Mouse (Mus musculus) neural tube, embryonic 14.5 days (tissue): ENCODE measurements around the gene Cyb5d1. TPM values are rescaled to one million over a fixed set of nuclear protein-coding genes. Genes with fewer than 3 reads are reported as not detected.
"Not testable (repeated sequence)": the region's sequence is repeated elsewhere in the genome, so short reads cannot be mapped to it uniquely, and the experiment has no call there.

Experiments
- ATAC-seq: fragments of 200-750 bp; cut with Nextera tagmentation; 2 replicates; pipeline ENCODE4 v1.8.0; 2017; ENCODE audit warnings: low read depth, mild to moderate bottlenecking, moderate TSS enrichment, moderate library complexity
- H3K27ac ChIP-seq: fragments of 300-500 bp; sonication (generic); 2 replicates; pipeline ENCODE4 v1.5.1; 2014; ENCODE audit warnings: low read depth, mild to moderate bottlenecking, control low read depth, low read length, moderate library complexity, mixed read lengths
- H3K27me3 ChIP-seq: fragments of 300-500 bp; sonication (generic); 2 replicates; pipeline ENCODE4 v1.6.1; 2014; ENCODE audit warnings: low read length; ENCODE audit not compliant: control insufficient read depth, insufficient read depth
- H3K36me3 ChIP-seq: fragments of 300-500 bp; sonication (generic); 2 replicates; pipeline ENCODE4 v1.6.1; 2014; ENCODE audit warnings: low read length, mixed read lengths; ENCODE audit not compliant: control insufficient read depth, insufficient read depth
- H3K4me1 ChIP-seq: fragments of 300-500 bp; sonication (generic); 2 replicates; pipeline ENCODE4 v1.6.1; 2014; ENCODE audit warnings: low read length; ENCODE audit not compliant: control insufficient read depth, insufficient read depth
- H3K4me2 ChIP-seq: fragments of 300-500 bp; sonication (generic); 2 replicates; pipeline ENCODE4 v1.6.1; 2014; ENCODE audit warnings: mild to moderate bottlenecking, low read depth, low read length, control low read depth
- H3K4me3 ChIP-seq: fragments of 300-500 bp; sonication (generic); 2 replicates; pipeline ENCODE4 v1.5.1; 2014; ENCODE audit warnings: low read depth, low read length, control low read depth, mixed read lengths
- H3K9ac ChIP-seq: fragments of 300-500 bp; sonication (generic); replicated peaks from 2 replicates; pipeline ENCODE4 v1.6.1; 2014; ENCODE audit warnings: low read depth, mild to moderate bottlenecking, control low read depth, low read length, mixed read lengths
- H3K9me3 ChIP-seq: fragments of 300-500 bp; sonication (generic); 2 replicates; pipeline ENCODE4 v1.6.1; 2016; ENCODE audit warnings: low read length; ENCODE audit not compliant: control insufficient read depth
- WGBS: fragments of 180-500 bp; shearing (Covaris S2); extraction: QIAGEN DNeasy Blood & Tissue Kit; methylation state at CpG from one replicate; pipeline ENCODE4 v1.1.7; 2014; 5-methylcytosine and 5-hydroxymethylcytosine counted together
- polyA plus RNA-seq: library from polyadenylated mRNA; unstranded; fragments of >200 nt; fragmentation: Nextera tagmentation; extraction: Ambion mirVana; gene quantifications from 2 replicates; pipeline ENCODE4 v1.2.1, GENCODE M21; 2014

Cyb5d1 gene
- polyA plus RNA-seq: 21.3 and 29.9 TPM in 2 replicates

DNA sequence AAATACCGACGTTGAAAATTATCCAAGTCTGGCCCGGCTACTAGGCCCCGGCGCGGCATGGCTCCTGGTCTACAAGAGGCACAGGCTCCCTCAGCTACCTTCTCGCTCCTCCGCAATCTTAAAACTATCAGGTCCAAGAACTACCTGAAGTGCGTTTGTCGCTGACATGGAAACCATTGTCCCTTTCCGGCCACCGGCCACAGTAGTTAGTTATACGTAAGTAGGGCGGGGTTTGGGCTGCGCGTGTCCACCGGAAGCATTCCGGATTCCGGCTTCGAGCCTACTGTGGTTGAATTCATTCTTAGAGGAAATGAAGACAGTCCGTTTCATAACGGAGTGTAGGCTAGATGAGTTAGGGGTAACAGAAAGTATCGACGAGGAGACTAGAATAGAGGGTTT, at the start of gene Cyb5d1, which contains the start of gene Naa38:
Cyb5d1 (minus strand) TSS at position 397 of the 399 bp plus-strand sequence.
Naa38 (plus strand) TSS at position 253 of the 399 bp plus-strand sequence.
- H3K27me3 ChIP-seq, H3K36me3 ChIP-seq, H3K9me3 ChIP-seq: not testable (repeated sequence)
- peak within 1 kb of the TSS; percentile 99 for H3K27ac ChIP-seq
- WGBS: under 1% methylated on average over 20 of the region's 24 CpGs
- H3K4me1 ChIP-seq: peaks cover 11% of the 10 kb centered on the region; the same call in 1 of the 2 replicates
- H3K4me2 ChIP-seq: peak within 1 kb of the TSS; percentile 88
- ATAC-seq: peak; percentile 81
- H3K4me3 ChIP-seq: peak within 1 kb of the TSS; percentile 64
- peak within 1 kb of the TSS; percentile 78 for H3K9ac ChIP-seq

DNA sequence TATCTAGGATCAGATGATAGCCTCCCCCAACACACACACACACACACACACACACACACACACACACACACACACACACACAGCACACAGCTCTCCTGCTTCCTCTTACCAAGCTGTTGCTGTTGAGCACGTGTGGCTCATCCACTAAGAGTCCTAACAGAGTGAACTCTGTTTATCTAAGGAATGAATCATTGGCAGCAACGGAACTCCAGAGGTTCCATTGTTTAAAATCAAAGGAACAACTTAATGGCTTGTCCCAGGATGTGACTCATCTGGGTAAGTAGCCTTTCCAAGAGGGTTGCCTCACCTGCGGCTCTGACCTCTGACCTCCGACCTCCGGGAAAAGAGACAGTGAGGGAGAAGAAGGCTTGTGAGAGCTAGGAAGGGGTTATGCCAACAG, 47.9 kb upstream of the Cyb5d1 start:
- Histone ChIP-seq H3K4me1 (no peaks in the 10 kb centered on the region), H3K27me3 (no peaks in the 10 kb centered on the region), H3K9ac (no peak overlapping the region), H3K27ac (no peak overlapping the region), H3K4me2 (no peak overlapping the region), H3K36me3 (no peaks in the 10 kb centered on the region), H3K4me3 (no peak overlapping the region), H3K9me3 (no peaks in the 10 kb centered on the region)
- no peak for ATAC-seq
- WGBS: 43% methylated on average over 5 of the region's 5 CpGs

DNA sequence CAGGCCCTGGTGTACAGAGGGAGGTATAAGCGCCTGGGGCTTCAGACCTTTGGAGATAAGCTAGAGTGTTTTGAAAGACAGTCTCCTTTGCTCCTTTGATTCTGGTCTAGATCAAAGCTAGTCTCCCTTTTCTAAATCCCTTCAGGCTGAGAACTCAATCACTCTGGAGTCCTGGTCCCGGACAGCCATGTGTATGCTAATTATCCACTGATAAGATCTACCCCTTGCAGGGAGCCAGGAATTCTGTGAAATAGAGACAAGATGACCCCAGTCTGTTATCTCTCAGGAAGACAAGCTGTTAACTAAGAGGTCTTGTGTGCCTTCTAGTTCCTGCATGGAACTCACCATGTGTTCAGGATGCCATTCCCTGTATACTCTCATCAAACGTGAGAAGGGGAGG, 41.9 kb upstream of the Cyb5d1 start:
- Histone ChIP-seq H3K27me3 (no peaks in the 10 kb centered on the region), H3K27ac (no peak overlapping the region), H3K4me1 (0 out of 2 replicates have a peak, but pooled peaks cover 2% of the 10 kb centered on the region), H3K9ac (no peak overlapping the region), H3K4me2 (no peak overlapping the region), H3K36me3 (no peaks in the 10 kb centered on the region), H3K4me3 (no peak overlapping the region), H3K9me3 (no peaks in the 10 kb centered on the region)
- WGBS: 71% methylated on average over 3 of the region's 3 CpGs
- ATAC-seq: no peak

DNA sequence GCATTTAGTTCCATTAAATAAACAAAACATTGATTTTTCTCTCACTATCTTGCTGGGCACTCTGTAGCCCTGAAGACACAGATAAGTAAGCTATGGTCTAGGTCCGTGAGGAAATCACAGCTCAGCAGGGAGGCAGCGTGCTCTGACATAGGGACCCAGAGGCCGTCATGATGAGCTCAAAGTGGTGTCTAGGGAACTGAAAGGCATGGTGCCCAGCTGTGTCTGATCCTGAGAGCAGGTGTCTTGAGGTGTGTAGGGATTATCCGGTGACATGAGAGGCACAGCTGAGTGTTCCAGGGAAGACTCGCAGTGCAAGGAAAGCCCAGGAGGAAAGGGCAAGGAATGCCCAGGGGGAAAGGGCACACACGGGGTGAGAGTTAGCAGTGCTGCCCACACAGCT, 37.8 kb upstream of the Cyb5d1 start:
- Histone ChIP-seq H3K9ac (no peak overlapping the region), H3K4me2 (no peak overlapping the region), H3K36me3 (no peaks in the 10 kb centered on the region), H3K27me3 (no peaks in the 10 kb centered on the region), H3K4me3 (no peak overlapping the region), H3K9me3 (no peaks in the 10 kb centered on the region), H3K4me1 (0 out of 2 replicates have a peak, but pooled peaks cover 4% of the 10 kb centered on the region), H3K27ac (no peak overlapping the region)
- no peak for ATAC-seq
- WGBS: 63% methylated on average over 6 of the region's 6 CpGs

DNA sequence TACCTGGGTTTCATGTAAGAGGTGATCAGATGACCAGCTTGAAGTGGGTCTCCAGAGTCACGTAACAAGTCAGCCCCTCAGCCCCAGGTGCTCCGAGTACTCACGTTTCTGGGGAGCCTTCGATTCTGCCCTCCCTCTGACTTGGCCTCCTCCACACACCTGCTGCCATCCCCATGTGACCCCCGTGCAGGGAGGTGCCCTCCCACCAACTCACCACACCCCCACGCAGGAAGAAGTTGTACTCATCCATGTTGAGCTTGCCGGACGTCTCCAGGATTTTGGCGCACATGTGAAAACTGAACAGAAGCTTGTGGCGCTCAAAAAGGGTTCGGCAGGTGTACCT, 37.2 kb upstream of the Cyb5d1 start:
- H3K27ac ChIP-seq: no peak overlapping the region
- 74% methylated on average over 11 of the region's 11 CpGs for WGBS
- 0 out of 2 replicates have a peak, but pooled peaks cover 4% of the 10 kb centered on the region for H3K4me1 ChIP-seq
- no peak overlapping the region for H3K4me3 ChIP-seq
- no peak overlapping the region for H3K9ac ChIP-seq
- H3K36me3 ChIP-seq: no peaks in the 10 kb centered on the region
- no peaks in the 10 kb centered on the region for H3K9me3 ChIP-seq
- ATAC-seq: no peak
- no peak overlapping the region for H3K4me2 ChIP-seq
- no peaks in the 10 kb centered on the region for H3K27me3 ChIP-seq

DNA sequence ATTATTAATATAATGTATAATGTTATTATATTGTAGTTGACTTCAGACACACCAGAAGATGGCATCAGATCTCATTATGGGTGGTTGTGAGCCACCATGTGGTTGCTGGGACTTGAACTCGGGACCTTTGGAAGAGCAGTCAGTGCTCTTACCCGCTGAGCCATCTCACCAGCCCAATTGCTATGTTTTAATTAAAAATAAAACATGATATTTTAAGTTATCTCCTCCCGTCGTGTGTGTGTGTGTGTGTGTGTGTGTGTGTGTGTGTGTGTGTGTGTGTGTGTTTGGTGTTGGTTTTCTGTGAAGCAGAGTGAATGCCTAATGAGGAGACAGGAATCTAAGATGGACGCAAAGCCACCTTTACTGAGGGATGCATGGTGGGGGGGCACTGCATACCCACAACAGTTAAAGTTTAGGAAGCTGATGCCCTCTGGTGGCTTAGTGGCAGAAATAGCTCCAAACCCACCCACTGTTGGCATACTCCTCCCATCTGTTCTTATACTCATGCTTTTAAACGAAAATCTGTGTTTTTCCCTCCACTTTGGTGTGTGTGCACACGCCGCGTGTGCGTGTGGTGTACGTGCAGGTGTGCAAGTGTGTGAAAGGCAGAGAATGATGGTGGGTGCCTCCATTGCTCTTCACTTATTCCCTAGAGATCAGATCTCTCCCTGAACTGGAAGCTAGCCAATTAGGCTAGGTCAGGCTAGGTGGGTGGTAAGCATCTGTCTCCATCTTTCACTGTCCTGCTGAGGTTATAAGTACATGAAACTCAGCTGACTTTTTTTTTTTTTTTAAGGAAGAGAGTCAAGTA, 36.6 kb upstream of the Cyb5d1 start:
- Histone ChIP-seq H3K36me3 (no peaks in the 10 kb centered on the region), H3K9ac (no peak overlapping the region), H3K4me3 (no peak overlapping the region), H3K4me1 (0 out of 2 replicates have a peak, but pooled peaks cover 4% of the 10 kb centered on the region), H3K27me3 (no peaks in the 10 kb centered on the region), H3K4me2 (no peak overlapping the region), H3K27ac (no peak overlapping the region), H3K9me3 (no peaks in the 10 kb centered on the region)
- 32% methylated on average over 11 of the region's 11 CpGs for WGBS
- ATAC-seq: peak; percentile 58

DNA sequence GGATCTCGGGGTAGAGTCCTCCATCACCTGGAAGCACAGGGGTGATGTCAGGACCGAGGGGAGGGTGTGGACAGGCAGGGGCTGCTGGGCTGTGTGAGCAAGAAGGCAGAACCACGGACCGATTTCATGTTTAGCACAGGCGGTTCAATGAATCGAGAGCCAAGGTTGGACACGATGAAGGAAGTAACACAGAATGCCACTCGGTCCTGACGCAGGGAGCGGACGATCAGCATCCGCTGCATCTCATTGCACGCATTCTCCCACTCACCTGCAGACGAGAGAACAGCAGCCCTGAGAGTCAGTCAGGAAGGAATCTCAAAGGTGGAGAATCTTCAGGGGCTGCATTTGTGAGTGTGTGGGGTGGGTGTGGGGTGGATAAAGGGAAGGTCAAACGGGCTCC, 35.2 kb upstream of the Cyb5d1 start:
- no peak overlapping the region for H3K4me3 ChIP-seq
- H3K9ac ChIP-seq: no peak overlapping the region
- no peak for ATAC-seq
- no peak overlapping the region for H3K27ac ChIP-seq
- 87% methylated on average over 15 of the region's 15 CpGs for WGBS
- H3K4me1 ChIP-seq: 0 out of 2 replicates have a peak, but pooled peaks cover 4% of the 10 kb centered on the region
- H3K9me3 ChIP-seq: no peaks in the 10 kb centered on the region
- H3K36me3 ChIP-seq: no peaks in the 10 kb centered on the region
- H3K4me2 ChIP-seq: no peak overlapping the region
- H3K27me3 ChIP-seq: no peaks in the 10 kb centered on the region

DNA sequence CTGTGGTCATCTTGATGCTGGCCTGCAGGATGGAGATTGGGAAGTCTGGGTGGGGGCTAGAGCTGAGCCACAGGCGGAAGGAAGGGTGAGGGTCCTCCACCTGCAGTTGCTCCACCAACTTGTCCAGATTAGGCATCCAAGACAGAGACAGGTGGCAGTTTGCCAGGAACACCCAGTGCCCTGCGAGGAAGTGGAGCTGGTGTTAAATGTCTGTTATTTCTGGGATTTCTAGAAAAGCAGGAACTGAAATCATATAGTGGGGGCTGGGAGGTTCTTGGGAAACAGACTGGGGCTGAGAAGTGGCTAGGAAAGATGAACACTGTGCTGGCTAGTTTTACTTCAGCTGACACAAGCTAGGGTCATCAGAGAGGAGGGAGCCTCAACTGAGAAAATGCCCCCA, 33.9 kb upstream of the Cyb5d1 start:
- no peak overlapping the region for H3K4me3 ChIP-seq
- H3K27me3 ChIP-seq: no peaks in the 10 kb centered on the region
- no peaks in the 10 kb centered on the region for H3K36me3 ChIP-seq
- H3K4me2 ChIP-seq: no peak overlapping the region
- H3K4me1 ChIP-seq: 0 out of 2 replicates have a peak, but pooled peaks cover 4% of the 10 kb centered on the region
- WGBS: 55% methylated on average over 2 of the region's 2 CpGs
- no peak for ATAC-seq
- H3K9ac ChIP-seq: no peak overlapping the region
- H3K27ac ChIP-seq: no peak overlapping the region
- no peaks in the 10 kb centered on the region for H3K9me3 ChIP-seq

DNA sequence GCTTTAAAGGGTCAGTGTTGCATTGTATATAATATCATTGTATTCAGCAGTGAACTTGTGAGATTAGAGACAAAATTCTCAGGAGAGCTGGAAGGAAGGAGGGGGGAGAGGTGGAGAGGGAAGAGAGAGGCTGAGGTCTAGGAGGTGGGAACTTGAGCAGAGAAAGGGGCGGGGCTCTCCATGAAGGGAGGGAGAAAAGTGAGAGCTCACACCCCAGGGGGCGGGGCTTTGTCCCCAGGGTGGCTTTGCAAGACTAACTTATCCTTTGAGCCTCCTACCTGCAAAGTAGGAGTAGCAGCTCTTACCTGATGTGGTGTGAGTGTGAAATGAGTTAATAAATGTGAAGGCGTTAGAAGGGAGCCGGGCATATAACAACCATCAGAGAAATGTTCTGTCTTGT, 33.3 kb upstream of the Cyb5d1 start:
- no peak overlapping the region for H3K4me3 ChIP-seq
- no peaks in the 10 kb centered on the region for H3K9me3 ChIP-seq
- no peak overlapping the region for H3K4me2 ChIP-seq
- no peaks in the 10 kb centered on the region for H3K27me3 ChIP-seq
- no peak for ATAC-seq
- no peak overlapping the region for H3K9ac ChIP-seq
- 38% methylated on average over 4 of the region's 4 CpGs for WGBS
- no peaks in the 10 kb centered on the region for H3K36me3 ChIP-seq
- no peak overlapping the region for H3K27ac ChIP-seq
- H3K4me1 ChIP-seq: 0 out of 2 replicates have a peak, but pooled peaks cover 4% of the 10 kb centered on the region
